Mouse (Mus musculus) kidney, adult 2 months (tissue): Measurements from ENCODE around the gene Defb43. TPM values are rescaled to one million over a fixed set of nuclear protein-coding genes. Genes with fewer than 3 reads are reported as not detected.

ENCODE experiments used
- DNase-seq: peaks from one replicate; pipeline ENCODE4 v3.0.0; 2021
- H3K27ac ChIP-seq: fragments of 200-500 bp; 2 replicates; pipeline ENCODE4 v1.5.1; 2012; ENCODE audit warnings: low read depth, low read length, control low read depth, inconsistent platforms; ENCODE audit not compliant: insufficient read depth
- H3K27me3 ChIP-seq: fragments of 200-500 bp; replicated peaks from 2 replicates; pipeline ENCODE4 v1.6.1; 2012; ENCODE audit warnings: mild to moderate bottlenecking, moderate library complexity, low read length, inconsistent platforms; ENCODE audit not compliant: control insufficient read depth, insufficient read depth
- H3K36me3 ChIP-seq: fragments of 200-500 bp; 2 replicates; pipeline ENCODE4 v1.6.1; 2012; ENCODE audit warnings: mild to moderate bottlenecking, moderate library complexity, low read length, inconsistent platforms; ENCODE audit not compliant: control insufficient read depth, insufficient read depth
- H3K4me1 ChIP-seq: fragments of 200-500 bp; 2 replicates; pipeline ENCODE4 v1.6.1; 2011; ENCODE audit warnings: low read length; ENCODE audit not compliant: control insufficient read depth, insufficient read depth
- H3K4me3 ChIP-seq: fragments of 200-500 bp; 2 replicates; pipeline ENCODE4 v1.5.1; 2011; ENCODE audit warnings: mild to moderate bottlenecking, low read depth, low read length, control low read depth; ENCODE audit not compliant: insufficient read depth
- CTCF ChIP-seq: fragments of 200-500 bp; conservative IDR thresholded peaks from 2 replicates; pipeline ENCODE4 v1.5.1; 2011; ENCODE audit warnings: low read depth, mild to moderate bottlenecking, control low read depth, low read length, moderate library complexity, mixed read lengths; ENCODE audit not compliant: insufficient read depth, insufficient read length
- POLR2A ChIP-seq: fragments of 200-500 bp; IDR thresholded peaks from one replicate; pipeline ENCODE4 v1.6.1; 2011; ENCODE audit warnings: low read depth, low read length, control low read depth
- WGBS: fragments of 180-500 bp; shearing (Covaris S2); methylation state at CpG from one replicate; pipeline ENCODE4 v1.1.7; 2018; 5-methylcytosine and 5-hydroxymethylcytosine counted together
- polyA plus RNA-seq: library from polyadenylated mRNA; depleted of rRNA; stranded (reverse); fragments of >200 nt; gene quantifications from 2 replicates; pipeline ENCODE4 v1.2.3, GENCODE M21; 2012

The Defb43 gene
- polyA plus RNA-seq, 1 experiment = not detected

DNA sequence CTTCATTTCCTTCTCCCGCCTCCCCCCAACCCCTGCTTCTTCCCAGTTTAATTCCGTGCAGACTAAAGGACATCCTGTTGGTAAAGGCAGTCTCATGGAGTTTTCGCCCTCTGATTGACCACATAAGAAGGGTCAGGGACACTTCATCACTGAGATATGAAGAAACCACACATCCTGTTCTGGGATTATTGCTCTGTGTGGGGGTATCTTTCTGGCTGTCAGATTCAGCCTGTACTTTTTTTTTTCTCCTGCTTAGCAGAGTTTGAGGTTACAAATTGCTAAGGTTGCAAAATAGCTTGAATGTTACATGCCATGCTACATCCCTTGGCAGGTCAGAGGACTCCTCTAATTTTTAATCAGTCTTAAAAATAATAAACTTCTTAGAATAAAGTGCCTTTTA is 20.3 kb upstream of the Defb43 start:
- WGBS = 70% methylated on average over 3 of the region's 3 CpGs
- Histone ChIP-seq H3K4me1 (no peaks in the 10 kb centered on the region), H3K4me3 (no peak overlapping the region)

DNA sequence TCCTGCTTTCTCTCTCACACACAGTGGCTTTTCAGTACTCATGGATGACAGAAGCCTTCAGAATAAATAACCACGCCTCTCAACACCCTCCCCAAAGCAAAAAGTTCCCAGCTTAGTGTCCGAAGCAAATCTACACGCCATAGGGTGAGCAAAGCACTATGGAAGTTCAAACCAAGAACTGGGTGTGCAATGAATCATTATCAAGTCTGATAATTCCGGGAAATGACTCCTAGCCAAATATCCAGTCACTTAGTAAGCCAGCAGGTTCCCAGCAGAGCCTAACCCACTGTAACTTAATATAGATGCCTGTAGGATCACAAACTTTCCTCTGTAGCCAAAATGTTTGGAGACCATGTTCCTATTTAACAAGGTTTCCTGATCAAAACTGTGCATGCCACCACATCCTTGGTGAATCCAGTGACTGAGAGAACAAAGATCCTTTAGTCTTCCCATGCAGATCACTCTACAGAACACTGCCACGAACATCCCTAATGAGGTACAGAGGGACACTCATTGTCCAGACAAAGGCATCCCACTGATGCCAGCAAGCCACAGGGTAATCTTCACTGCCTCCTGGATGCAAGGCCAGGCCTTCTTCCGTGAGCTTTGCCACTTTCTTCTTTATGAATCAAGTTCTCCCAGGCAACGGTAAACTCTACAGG is 19.6 kb upstream of the Defb43 start:
- no peak overlapping the region for H3K4me3 ChIP-seq

More for the DNA sequence above, 20.3 kb upstream of the Defb43 start:
- H3K36me3 ChIP-seq = no peaks in the 10 kb centered on the region
- H3K27me3 ChIP-seq = no peaks in the 10 kb centered on the region
- no peak overlapping the region for H3K27ac ChIP-seq
- TF ChIP-seq POLR2A = no peak
- TF ChIP-seq CTCF = no peak
- no peak for DNase-seq

DNA sequence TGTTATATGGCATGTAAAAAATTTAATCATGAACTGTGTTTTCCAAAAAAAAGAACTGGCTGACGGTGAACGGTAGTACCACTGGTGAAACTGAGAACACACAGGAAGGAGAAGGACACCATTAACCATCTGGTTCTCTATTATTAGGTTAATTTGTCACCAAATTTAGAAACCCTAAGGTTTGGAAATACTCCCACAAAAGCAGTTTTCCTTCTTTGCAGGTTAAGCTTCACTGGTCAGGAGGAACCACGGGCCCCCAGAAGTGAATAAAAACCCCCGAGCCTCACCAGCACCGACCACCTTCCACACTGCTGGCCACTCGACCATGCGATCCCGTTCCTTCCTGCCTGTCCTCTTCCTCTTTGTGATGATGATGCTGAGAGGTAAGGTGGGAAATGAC is 13.8 kb upstream of the Defb43 start, which contains the start of gene Defb47:
TSS of gene Defb47 (plus strand) at position 301 of the 400 bp plus-strand sequence.
- no peaks in the 10 kb centered on the region for H3K27me3 ChIP-seq
- no peaks in the 10 kb centered on the region for H3K36me3 ChIP-seq
- 41% methylated on average over 8 of the region's 8 CpGs for WGBS
- no peak within 1 kb of the TSS for H3K27ac ChIP-seq
- no peak within 1 kb of the TSS for H3K4me3 ChIP-seq
- TF ChIP-seq POLR2A (no peak), CTCF (no peak)
- no peaks in the 10 kb centered on the region for H3K4me1 ChIP-seq
- no peak for DNase-seq

More for the DNA sequence above, 19.6 kb upstream of the Defb43 start:
- H3K36me3 ChIP-seq = no peaks in the 10 kb centered on the region
- no peaks in the 10 kb centered on the region for H3K4me1 ChIP-seq
- no peak overlapping the region for H3K27ac ChIP-seq
- no peak for DNase-seq
- 80% methylated on average over 7 of the region's 7 CpGs for WGBS
- H3K27me3 ChIP-seq = no peaks in the 10 kb centered on the region
- TF ChIP-seq POLR2A (no peak), CTCF (no peak)

DNA sequence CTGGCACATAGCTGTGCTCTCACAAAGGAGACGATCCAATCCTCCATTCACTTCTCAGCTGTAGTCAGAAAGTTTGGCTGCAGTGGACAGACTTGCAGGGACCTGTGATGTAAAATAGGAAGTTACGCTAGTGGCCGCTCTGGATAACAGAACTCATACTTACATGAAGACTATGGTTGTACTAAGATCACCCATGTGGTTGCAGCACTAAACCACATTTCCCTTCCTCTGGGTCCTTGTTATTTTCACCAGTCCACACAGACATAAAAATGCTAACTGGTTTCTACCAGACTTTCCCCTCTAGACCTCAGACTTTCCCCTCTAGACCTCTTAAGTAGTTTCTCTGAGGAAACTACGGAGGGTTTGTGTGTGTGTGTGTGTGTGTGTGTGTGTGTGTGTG is 12.6 kb upstream of the Defb43 start:
- Histone ChIP-seq H3K4me3 (no peak overlapping the region), H3K27ac (no peak overlapping the region), H3K27me3 (no peaks in the 10 kb centered on the region), H3K36me3 (no peaks in the 10 kb centered on the region), H3K4me1 (no peaks in the 10 kb centered on the region)
- WGBS = 78% methylated on average over 4 of the region's 4 CpGs
- TF ChIP-seq POLR2A = no peak
- no peak for TF ChIP-seq CTCF
- no peak for DNase-seq

DNA sequence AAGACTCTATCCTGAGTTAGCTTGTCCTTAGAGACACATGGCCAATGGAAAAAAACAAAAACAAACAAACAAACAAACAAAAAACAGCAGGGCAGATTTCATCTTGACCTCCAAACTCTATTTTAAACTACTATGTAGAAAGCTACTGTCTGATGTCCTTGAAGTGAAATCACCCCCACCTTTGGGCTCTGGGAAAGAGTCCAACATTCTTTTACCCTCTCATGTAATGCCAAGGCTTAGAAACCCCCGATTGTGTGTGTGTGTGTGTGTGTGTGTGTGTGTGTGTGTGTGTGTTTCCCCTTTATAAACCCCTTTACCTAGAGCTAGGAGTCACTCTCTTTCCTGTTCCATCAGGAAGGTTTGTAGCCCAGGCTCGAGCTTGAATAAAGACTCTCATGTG is 9.0 kb upstream of the Defb43 start:
- Histone ChIP-seq H3K4me3 (no peak overlapping the region), H3K27me3 (no peaks in the 10 kb centered on the region), H3K36me3 (no peaks in the 10 kb centered on the region), H3K4me1 (no peaks in the 10 kb centered on the region), H3K27ac (no peak overlapping the region)
- DNase-seq = no peak
- no peak for TF ChIP-seq POLR2A
- TF ChIP-seq CTCF = no peak
- WGBS = 29% methylated on average over 2 of the region's 2 CpGs

DNA sequence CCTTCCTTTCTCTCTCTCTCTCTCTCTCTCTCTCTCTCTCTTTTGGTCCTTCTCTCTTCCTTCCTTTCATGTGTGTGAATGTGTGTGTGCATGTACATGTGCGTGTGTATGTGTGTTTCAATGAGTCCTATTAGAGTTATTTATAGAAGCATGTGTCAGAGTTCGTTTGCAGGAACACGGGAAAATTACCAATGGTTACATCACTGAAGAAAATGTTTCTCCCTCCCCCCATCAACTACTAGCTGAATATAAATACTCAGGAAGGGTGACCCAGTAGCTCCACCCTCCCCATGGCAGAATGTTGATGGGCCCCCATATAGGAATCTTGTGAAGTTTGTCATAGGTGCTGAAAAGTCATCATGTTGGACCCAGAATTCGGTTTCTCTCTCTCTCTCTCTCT is 1.5 kb downstream of the Defb43 start:
- WGBS = 62% methylated on average over 4 of the region's 4 CpGs
- DNase-seq = no peak
- TF ChIP-seq POLR2A (no peak), CTCF (no peak)

DNA sequence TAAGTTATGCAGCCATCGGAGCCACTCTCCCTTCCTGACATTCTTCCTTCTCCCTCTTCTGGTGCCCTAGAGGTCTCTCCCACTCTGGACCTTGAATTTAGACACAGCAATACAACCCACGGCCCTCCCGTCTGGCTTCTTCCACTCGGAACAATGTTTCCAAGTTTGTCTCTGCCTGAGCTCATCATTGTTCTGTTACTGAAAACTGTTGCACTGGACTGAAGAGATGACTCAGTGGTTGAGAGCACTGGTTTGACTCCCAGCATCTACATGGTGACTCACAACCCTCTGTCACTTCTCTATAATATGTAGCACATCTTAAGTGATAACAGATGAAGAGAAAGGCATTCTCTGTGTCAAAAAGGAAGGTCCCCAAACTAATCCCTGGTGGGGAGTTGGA is 3.1 kb downstream of the Defb43 start:
- Histone ChIP-seq H3K27ac (no peak overlapping the region), H3K4me3 (no peak overlapping the region), H3K27me3 (no peaks in the 10 kb centered on the region), H3K36me3 (no peaks in the 10 kb centered on the region), H3K4me1 (no peaks in the 10 kb centered on the region)
- WGBS = 76% methylated on average over 4 of the region's 4 CpGs
- no peak for DNase-seq
- TF ChIP-seq POLR2A = no peak
- no peak for TF ChIP-seq CTCF

More for the DNA sequence above, 1.5 kb downstream of the Defb43 start:
- Histone ChIP-seq H3K4me3 (no peak overlapping the region), H3K27ac (no peak overlapping the region), H3K36me3 (no peaks in the 10 kb centered on the region), H3K27me3 (no peaks in the 10 kb centered on the region), H3K4me1 (no peaks in the 10 kb centered on the region)
